Mouse (Mus musculus) forebrain, embryonic 13.5 days (tissue): Measurements from ENCODE around the gene Msl2. TPM values are rescaled to one million over a fixed set of nuclear protein-coding genes. Genes with fewer than 3 reads are reported as not detected.
A peak's percentile ranks its signal among the peaks of the same experiment; 100 is the strongest.

ENCODE experiments used
- ATAC-seq: fragments of 200-750 bp; cut with Nextera tagmentation; 2 replicates; pipeline ENCODE4 v1.8.0; 2017
- H3K27ac ChIP-seq: fragments of 300-500 bp; sonication (generic); 2 replicates; pipeline ENCODE4 v1.5.1; 2015; ENCODE audit warnings: inconsistent platforms, mild to moderate bottlenecking, moderate library complexity
- H3K27me3 ChIP-seq: fragments of 300-500 bp; sonication (generic); 2 replicates; pipeline ENCODE4 v1.6.1; 2015; ENCODE audit warnings: mild to moderate bottlenecking, inconsistent platforms
- H3K36me3 ChIP-seq: fragments of 300-500 bp; sonication (generic); 2 replicates; pipeline ENCODE4 v1.6.1; 2015; ENCODE audit warnings: mild to moderate bottlenecking, inconsistent platforms; ENCODE audit not compliant: poor library complexity, severe bottlenecking
- H3K4me1 ChIP-seq: fragments of 300-500 bp; sonication (generic); 2 replicates; pipeline ENCODE4 v1.6.1; 2015; ENCODE audit warnings: inconsistent platforms
- H3K4me2 ChIP-seq: fragments of 300-500 bp; sonication (generic); 2 replicates; pipeline ENCODE4 v1.6.1; 2015; ENCODE audit warnings: inconsistent platforms, mild to moderate bottlenecking, moderate library complexity
- H3K4me3 ChIP-seq: fragments of 300-500 bp; sonication (generic); 2 replicates; pipeline ENCODE4 v1.5.1; 2015; ENCODE audit warnings: mild to moderate bottlenecking, inconsistent platforms
- H3K9ac ChIP-seq: fragments of 300-500 bp; sonication (generic); 2 replicates; pipeline ENCODE4 v1.6.1; 2015; ENCODE audit warnings: mild to moderate bottlenecking, inconsistent platforms
- H3K9me3 ChIP-seq: fragments of 300-500 bp; sonication (generic); replicated peaks from 2 replicates; pipeline ENCODE4 v1.6.1; 2016; ENCODE audit warnings: inconsistent platforms
- WGBS: fragments of 180-500 bp; shearing (Covaris S2); methylation state at CpG from one replicate; pipeline ENCODE4 v1.1.7; 2015; 5-methylcytosine and 5-hydroxymethylcytosine counted together
- polyA plus RNA-seq: library from polyadenylated mRNA; unstranded; fragments of >200 nt; fragmentation: Nextera tagmentation; extraction: Ambion mirVana; gene quantifications from 2 replicates; pipeline ENCODE4 v1.2.1, GENCODE M21; 2015

Gene Msl2
- polyA plus RNA-seq, 1 experiment from 2014 or later = 5.7 TPM

- WGBS = 76% methylated on average over 14 of the region's 14 CpGs
- no peaks in the 10 kb centered on the region for H3K9me3 ChIP-seq
- no peak overlapping the region for H3K27ac ChIP-seq
- H3K4me3 ChIP-seq = no peak overlapping the region
- H3K4me2 ChIP-seq = no peak overlapping the region
- no peak for ATAC-seq
- no peaks in the 10 kb centered on the region for H3K27me3 ChIP-seq
- no peak overlapping the region for H3K9ac ChIP-seq
- no peaks in the 10 kb centered on the region for H3K36me3 ChIP-seq
- H3K4me1 ChIP-seq = no peaks in the 10 kb centered on the region
These were observed 20.6 kb upstream of the Msl2 start for GRCm38 (mm10) chr9:101053279-101053678.

- H3K4me1 ChIP-seq = no peaks in the 10 kb centered on the region
- ATAC-seq = no peak
- no peaks in the 10 kb centered on the region for H3K27me3 ChIP-seq
- H3K4me3 ChIP-seq = no peak overlapping the region
- no peaks in the 10 kb centered on the region for H3K9me3 ChIP-seq
- H3K9ac ChIP-seq = no peak overlapping the region
- H3K36me3 ChIP-seq = no peaks in the 10 kb centered on the region
- WGBS = 95% methylated on average over 4 of the region's 4 CpGs
- H3K4me2 ChIP-seq = no peak overlapping the region
- H3K27ac ChIP-seq = no peak overlapping the region
These were observed 16.7 kb upstream of the Msl2 start for GRCm38 (mm10) chr9:101057156-101057555.

GRCm38 (mm10) chr9:101061035-101061434 lies 12.9 kb upstream of the Msl2 start:
- Histone ChIP-seq H3K4me2 (no peak overlapping the region), H3K36me3 (no peaks in the 10 kb centered on the region), H3K4me3 (no peak overlapping the region), H3K9me3 (no peaks in the 10 kb centered on the region), H3K27me3 (no peaks in the 10 kb centered on the region), H3K27ac (no peak overlapping the region), H3K4me1 (no peaks in the 10 kb centered on the region), H3K9ac (no peak overlapping the region)
- WGBS = 91% methylated on average over 11 of the region's 11 CpGs
- ATAC-seq = no peak

- Histone ChIP-seq H3K4me1 (no peaks in the 10 kb centered on the region), H3K9ac (no peak overlapping the region)
- 65% methylated on average over 6 of the region's 6 CpGs for WGBS
These were observed 11.6 kb upstream of the Msl2 start for GRCm38 (mm10) chr9:101062253-101062780.

GRCm38 (mm10) chr9:101065076-101065602 lies 8.8 kb upstream of the Msl2 start:
- H3K9ac ChIP-seq = no peak overlapping the region
- no peaks in the 10 kb centered on the region for H3K4me1 ChIP-seq
- no peaks in the 10 kb centered on the region for H3K27me3 ChIP-seq
- no peaks in the 10 kb centered on the region for H3K36me3 ChIP-seq
- no peak for ATAC-seq
- no peak overlapping the region for H3K27ac ChIP-seq
- 80% methylated on average over 3 of the region's 3 CpGs for WGBS
- H3K9me3 ChIP-seq = no peaks in the 10 kb centered on the region
- no peak overlapping the region for H3K4me2 ChIP-seq
- H3K4me3 ChIP-seq = no peak overlapping the region

More at GRCm38 (mm10) chr9:101062253-101062780, 11.6 kb upstream of the Msl2 start:
- Histone ChIP-seq H3K27me3 (no peaks in the 10 kb centered on the region), H3K4me2 (no peak overlapping the region), H3K36me3 (no peaks in the 10 kb centered on the region), H3K27ac (no peak overlapping the region), H3K4me3 (no peak overlapping the region), H3K9me3 (no peaks in the 10 kb centered on the region)
- ATAC-seq = no peak

- Histone ChIP-seq H3K9ac (no peak overlapping the region), H3K36me3 (no peaks in the 10 kb centered on the region), H3K4me2 (no peak overlapping the region), H3K4me1 (0 out of 2 replicates have a peak, but pooled peaks cover 7% of the 10 kb centered on the region), H3K27ac (no peak overlapping the region), H3K27me3 (no peaks in the 10 kb centered on the region), H3K9me3 (no peaks in the 10 kb centered on the region), H3K4me3 (no peak overlapping the region)
- WGBS = 93% methylated on average over 3 of the region's 3 CpGs
- no peak for ATAC-seq
These were observed 4.1 kb upstream of the Msl2 start for GRCm38 (mm10) chr9:101069781-101070180.

- ATAC-seq = no peak
- H3K4me3 ChIP-seq = 0 out of 2 replicates have a peak overlapping the region, but pooled peaks have one; percentile 100
- H3K9me3 ChIP-seq = no peaks in the 10 kb centered on the region
- peaks cover 18% of the 10 kb centered on the region for H3K4me1 ChIP-seq
- no peak overlapping the region for H3K27ac ChIP-seq
- H3K27me3 ChIP-seq = no peaks in the 10 kb centered on the region
- H3K4me2 ChIP-seq = no peak overlapping the region
- no peaks in the 10 kb centered on the region for H3K36me3 ChIP-seq
- WGBS = 43% methylated on average over 5 of the region's 5 CpGs
- no peak overlapping the region for H3K9ac ChIP-seq
These were observed 1.4 kb upstream of the Msl2 start for GRCm38 (mm10) chr9:101072506-101072905.

- peak overlapping the region; percentile 81 for H3K27ac ChIP-seq
- H3K4me3 ChIP-seq = peak overlapping the region; percentile 100
- no peaks in the 10 kb centered on the region for H3K27me3 ChIP-seq
- peaks cover 24% of the 10 kb centered on the region for H3K4me1 ChIP-seq
- H3K9ac ChIP-seq = peak overlapping the region; percentile 83
- ATAC-seq = peak; percentile 93
- H3K4me2 ChIP-seq = peak overlapping the region; percentile 73
- no peaks in the 10 kb centered on the region for H3K9me3 ChIP-seq
- no peaks in the 10 kb centered on the region for H3K36me3 ChIP-seq
- WGBS = 3% methylated on average over 59 of the region's 65 CpGs
These were observed 587 bp upstream of the Msl2 start for GRCm38 (mm10) chr9:101073041-101073986.

GRCm38 (mm10) chr9:101074332-101075021 lies 576 bp downstream of the Msl2 start:
- H3K9me3 ChIP-seq = no peaks in the 10 kb centered on the region
- H3K36me3 ChIP-seq = no peaks in the 10 kb centered on the region
- under 1% methylated on average over 46 of the region's 100 CpGs for WGBS
- H3K4me2 ChIP-seq = peak overlapping the region; percentile 93
- peak; percentile 80 for ATAC-seq
- H3K27me3 ChIP-seq = no peaks in the 10 kb centered on the region
- peak overlapping the region; percentile 99 for H3K9ac ChIP-seq
- H3K4me1 ChIP-seq = peaks cover 36% of the 10 kb centered on the region
- H3K27ac ChIP-seq = peak overlapping the region; percentile 99
- peak overlapping the region; percentile 100 for H3K4me3 ChIP-seq

- peak overlapping the region; percentile 93 for H3K4me2 ChIP-seq
- H3K9me3 ChIP-seq = no peaks in the 10 kb centered on the region
- no peaks in the 10 kb centered on the region for H3K27me3 ChIP-seq
- ATAC-seq = no peak
- WGBS = under 1% methylated on average over 25 of the region's 25 CpGs
- peak overlapping the region; percentile 100 for H3K4me3 ChIP-seq
- no peaks in the 10 kb centered on the region for H3K36me3 ChIP-seq
- H3K9ac ChIP-seq = peak overlapping the region; percentile 99
- H3K4me1 ChIP-seq = peaks cover 42% of the 10 kb centered on the region
- peak overlapping the region; percentile 99 for H3K27ac ChIP-seq
These were observed 1.2 kb downstream of the Msl2 start for GRCm38 (mm10) chr9:101075091-101075581.

- no peak for ATAC-seq
- peak overlapping the region; percentile 100 for H3K4me3 ChIP-seq
- H3K27ac ChIP-seq = no peak overlapping the region
- H3K36me3 ChIP-seq = no peaks in the 10 kb centered on the region
- H3K4me2 ChIP-seq = peak overlapping the region; percentile 93
- peaks cover 46% of the 10 kb centered on the region for H3K4me1 ChIP-seq
- H3K27me3 ChIP-seq = no peaks in the 10 kb centered on the region
- no peaks in the 10 kb centered on the region for H3K9me3 ChIP-seq
- peak overlapping the region; percentile 99 for H3K9ac ChIP-seq
- under 1% methylated on average over 8 of the region's 8 CpGs for WGBS
These were observed 1.8 kb downstream of the Msl2 start for GRCm38 (mm10) chr9:101075694-101076093.
